Mouse (Mus musculus): ENCODE results near the gene Wnt6.
A peak's percentile ranks its signal among the peaks of the same experiment; 100 is the strongest.

Wnt6 gene

DNA sequence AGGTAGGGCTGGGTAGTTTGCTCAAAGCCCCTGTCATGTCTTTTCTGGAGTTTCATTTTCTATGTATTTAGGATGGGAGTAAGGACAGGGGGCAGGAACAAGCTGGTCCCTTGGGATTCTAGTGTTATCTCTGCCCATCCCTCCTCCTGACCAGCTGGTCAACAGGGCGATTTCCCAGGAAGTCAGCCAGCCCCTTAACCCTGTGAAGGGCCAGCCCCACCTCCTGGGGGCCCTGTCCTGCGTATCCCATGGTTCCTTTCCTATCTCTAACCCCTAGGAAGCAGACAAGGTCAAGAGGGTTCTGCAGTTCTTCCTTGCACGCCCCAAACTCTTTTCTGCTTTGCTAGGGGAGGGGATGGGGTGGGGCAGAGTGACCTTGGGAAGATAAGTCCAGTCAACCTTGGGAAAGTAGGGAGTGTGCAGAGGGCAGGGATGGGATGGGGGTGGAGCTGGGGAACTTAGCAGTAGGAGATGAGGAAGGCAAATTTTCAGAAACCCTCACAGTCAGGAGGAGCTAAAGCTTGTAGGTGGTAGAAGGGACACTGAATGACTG, 7.3 kb downstream of the Wnt6 start:
- DNase-seq = no peak

DNA sequence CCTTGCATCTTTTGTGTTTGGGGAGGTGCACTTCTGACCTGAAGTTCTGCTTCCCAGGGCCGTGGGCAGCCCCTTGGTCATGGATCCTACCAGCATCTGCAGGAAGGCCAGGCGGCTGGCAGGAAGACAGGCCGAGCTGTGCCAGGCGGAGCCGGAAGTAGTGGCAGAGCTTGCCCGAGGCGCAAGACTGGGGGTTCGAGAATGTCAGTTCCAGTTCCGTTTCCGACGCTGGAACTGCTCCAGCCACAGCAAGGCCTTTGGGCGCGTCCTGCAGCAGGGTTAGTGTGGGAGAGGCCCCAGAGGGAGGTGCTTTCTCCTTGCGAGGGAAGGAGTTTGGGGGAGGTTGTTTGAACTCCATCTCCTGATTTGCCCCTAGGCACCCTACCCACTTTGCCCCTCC, 10.4 kb downstream of the Wnt6 start:
- no peak for DNase-seq

DNA sequence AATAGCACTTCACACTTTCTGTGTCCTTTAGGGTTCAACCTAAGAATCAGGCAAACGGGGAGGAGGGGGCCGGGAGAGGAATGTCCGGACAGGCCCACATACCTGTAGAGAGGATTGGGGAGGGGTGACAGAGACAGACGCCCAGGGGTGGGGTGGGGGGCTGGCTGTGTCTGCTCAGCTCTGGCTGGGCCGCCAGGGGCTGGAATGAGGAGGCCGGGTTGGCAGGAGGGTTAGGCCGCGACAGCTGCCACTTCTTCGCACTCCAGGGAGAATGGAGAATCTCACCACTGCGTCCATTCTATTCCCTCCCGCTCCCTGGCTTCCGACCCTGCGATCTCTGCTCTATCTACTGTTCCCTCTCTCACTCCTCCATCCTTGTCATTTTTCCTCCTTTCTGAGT, 11.9 kb downstream of the Wnt6 start:
- DNase-seq = no peak

DNA sequence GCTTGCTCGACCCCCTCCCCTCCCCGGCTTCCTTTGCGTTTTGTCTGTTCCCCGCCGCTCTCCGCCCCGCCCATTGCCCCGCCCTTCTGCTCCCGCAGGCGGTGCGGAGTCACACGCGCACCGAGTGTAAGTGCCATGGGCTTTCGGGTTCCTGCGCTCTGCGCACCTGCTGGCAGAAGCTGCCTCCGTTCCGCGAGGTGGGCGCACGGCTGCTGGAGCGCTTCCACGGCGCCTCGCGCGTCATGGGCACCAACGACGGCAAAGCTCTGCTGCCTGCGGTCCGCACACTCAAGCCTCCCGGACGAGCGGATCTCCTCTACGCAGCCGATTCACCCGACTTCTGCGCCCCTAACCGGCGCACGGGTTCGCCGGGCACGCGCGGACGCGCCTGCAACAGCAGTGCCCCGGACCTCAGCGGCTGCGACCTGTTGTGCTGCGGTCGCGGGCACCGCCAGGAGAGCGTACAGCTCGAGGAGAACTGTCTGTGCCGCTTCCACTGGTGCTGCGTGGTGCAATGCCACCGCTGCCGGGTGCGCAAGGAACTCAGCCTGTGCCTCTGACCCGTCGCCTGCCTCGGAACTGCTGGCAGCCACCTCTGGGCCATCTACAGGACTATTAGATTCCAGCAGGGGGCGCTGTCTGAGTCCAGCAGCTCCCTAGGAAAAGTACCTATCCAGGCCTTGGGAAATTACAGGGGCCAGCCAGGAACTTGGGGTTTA, 12.5 kb downstream of the Wnt6 start:
- DNase-seq = no peak

DNA sequence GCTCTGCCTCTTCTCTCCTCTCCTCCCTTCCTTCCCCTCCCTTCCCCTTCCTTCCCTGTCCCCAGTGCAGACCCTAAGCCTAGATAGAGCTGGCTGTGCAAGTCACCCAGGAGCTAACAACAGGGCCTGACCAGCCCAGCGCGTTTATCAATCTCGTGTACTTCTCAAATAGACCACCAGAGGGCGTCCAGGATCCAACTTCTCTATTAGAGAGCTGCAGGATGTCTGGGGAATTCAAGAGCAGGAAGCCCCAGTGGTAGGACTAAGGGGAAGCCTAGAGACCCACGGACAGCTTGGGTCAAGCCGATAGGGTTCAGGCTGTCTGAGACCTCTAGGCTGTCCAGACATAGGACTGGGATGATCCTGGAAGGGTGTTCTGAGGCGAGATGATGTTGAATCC, 16.2 kb downstream of the Wnt6 start:
- DNase-seq = peak; percentile 59

DNA sequence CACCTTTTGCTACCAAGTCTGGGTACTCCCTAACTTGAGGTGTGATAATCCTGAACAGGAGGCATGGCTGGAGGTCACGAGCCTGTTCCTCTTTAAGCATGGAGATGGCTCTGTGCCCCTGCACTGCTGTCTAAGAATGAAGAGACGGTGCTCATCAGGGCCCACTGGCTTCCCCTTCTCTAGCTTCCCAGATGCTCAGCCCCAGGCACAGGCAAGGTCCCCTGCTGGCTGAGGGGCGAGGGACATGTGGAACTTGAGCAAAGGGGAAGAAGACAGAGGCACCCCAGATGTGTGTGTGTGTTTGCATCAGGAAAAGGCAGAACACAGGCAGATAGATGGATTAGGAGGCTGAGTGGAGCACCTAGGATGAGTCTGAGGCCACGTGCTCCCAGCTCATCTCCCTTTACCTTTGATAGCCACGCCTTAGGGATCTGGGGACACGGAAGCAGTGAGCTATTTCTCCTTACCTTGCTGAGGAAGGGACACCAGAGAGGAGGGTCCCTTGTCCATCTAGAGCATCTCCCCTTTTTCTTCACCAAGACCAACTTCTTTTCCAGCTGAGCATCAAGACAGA, 17.0 kb downstream of the Wnt6 start:
- no peak for DNase-seq

DNA sequence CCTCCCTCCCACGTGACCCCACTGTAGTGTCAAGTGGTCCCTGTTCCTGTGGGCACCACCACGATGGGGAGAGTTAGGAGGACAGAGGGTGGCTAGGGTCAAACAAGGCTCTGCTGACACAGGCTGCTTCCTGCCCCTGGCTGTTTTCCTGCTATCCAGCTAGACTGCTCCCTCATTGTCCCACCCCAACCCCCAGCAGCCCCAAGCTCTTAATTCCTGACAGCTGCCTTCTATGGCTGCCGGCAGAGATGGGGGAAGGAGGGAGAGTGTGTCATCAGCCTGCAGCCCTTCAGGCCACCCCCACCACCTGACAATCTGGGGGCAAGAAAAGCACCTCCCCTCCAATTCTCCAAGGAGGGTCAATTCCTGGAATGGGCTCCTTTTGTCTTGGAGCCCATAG, 18.4 kb downstream of the Wnt6 start:
- DNase-seq = no peak

DNA sequence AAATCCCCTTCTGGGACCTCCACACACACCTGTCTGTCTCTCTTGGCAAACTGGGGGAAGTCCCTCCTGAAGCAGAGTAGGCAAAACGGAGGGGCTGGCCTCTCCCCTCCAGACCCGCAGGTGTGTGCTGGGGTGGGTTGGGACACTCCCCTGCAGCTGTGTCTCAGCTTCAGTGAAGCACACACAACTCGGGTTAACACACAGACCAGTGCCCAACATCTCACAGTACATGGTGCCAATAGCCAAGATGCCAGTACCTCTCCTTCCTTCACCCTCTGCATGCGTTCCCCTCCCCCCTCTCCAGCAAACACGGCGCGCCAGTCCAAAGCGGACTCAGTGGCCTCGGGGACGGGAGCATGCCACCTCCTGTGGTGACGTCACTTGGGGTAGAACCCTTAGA, 19.6 kb downstream of the Wnt6 start, which contains the start of gene Wnt10a:
TSS of gene Wnt10a (plus strand) at position 268 of the 400 bp plus-strand sequence.
- DNase-seq = no peak

DNA sequence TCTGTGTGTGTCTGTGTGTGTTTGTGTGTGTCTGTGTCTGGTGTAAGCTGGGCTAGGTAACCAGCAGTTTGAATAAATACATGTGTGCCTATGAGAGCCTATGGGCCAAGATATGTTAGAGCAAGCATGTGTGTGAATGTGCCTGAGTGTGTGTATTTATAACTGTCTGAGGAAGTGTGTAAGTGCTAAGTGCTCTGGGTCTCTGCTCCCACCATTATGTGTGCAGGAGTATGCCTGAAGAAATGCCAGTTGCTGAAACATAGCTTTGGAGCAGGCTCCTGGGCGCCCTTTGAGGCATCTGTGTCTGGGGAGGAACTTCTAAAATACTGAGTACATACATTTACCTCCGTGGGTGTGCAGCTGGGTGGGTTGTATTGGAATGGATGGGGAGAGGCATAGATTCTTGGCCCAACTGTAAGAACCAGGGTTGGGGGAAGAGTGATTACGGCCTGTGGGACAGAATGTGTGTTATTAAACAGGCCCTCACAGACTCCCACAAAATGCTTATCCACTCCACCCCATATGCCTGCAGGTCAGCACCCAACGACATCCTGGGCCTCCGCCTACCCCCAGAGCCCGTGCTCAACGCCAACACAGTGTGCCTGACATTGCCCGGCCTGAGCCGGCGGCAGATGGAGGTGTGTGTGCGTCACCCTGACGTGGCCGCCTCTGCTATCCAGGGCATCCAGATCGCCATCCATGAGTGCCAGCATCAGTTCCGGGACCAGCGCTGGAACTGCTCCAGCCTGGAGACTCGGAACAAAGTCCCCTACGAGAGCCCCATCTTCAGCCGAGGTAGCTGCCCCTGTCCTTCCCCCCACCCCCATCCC, 21.4 kb downstream of the Wnt6 start:
- DNase-seq = no peak

DNA sequence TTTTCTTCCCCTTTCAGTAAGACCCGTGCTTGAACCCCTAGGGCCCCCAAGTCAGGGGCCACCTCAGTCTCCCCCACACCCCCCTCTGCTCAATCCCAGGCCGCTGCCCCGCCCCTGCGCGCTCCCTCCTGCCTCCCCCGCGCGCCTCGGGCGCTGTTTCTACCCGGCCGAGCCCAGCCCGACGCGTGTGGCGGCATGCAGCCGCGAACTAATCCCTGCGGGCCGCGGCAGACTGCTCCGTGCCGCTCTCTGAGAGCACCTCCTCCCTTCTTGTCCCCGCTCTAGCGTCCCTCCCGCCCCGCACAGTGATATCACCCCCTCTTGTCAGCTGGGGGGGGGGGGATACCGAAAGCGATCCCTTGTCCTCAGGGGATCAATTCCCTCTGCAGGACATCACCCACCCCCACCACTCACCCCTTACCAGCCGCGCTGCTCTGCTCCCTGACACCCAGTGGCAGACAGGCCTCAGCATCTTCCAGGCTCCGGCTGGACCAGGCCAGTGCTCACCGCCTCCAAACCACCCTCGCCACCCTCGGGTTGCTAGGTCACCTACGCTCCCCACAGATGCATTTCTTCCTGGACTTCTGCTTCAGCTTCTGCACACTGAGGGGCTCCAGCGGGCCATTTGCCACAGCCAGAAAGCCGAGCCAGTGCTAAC, 22.9 kb downstream of the Wnt6 start:
- no peak for DNase-seq

DNA sequence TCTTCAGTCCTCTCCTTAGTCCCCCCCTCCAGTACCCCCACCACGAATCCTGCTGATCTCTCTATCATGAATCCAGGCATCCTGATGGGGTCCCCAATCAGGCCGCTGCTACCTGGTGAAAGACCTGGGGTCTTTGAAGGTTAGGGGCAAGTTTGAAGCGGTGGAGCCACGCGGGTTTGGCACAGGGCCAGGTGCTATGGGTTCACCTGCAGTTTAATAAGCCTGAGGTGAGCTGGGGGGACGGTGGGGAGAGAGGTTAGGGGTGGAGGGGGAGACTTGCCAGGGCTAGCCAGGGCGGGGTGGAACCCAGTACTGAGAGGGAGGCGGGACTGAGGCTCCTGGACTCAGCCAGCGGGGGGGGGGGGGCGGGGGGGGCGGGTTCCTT, 23.4 kb downstream of the Wnt6 start:
- no peak for DNase-seq

DNA sequence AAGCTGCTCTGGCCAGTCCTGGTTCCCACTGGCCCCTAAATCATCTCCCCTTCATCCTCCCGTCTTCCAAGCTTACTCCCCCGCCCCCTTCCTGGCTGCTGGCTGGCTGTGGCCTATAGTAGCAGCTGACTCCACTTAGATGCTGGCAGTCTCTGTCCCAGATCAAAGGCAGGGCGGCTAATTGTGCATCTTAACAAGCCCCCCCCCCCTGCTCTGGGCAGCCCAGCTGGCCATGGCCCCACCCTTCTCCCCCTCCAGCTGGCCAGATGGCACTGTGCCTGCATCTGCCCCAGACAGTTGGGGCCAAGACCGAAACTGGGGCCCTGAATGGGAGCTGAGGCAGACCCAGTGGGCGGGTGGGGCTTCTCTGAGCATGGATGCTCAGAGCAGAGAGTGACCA, 25.8 kb downstream of the Wnt6 start:
- no peak for DNase-seq

DNA sequence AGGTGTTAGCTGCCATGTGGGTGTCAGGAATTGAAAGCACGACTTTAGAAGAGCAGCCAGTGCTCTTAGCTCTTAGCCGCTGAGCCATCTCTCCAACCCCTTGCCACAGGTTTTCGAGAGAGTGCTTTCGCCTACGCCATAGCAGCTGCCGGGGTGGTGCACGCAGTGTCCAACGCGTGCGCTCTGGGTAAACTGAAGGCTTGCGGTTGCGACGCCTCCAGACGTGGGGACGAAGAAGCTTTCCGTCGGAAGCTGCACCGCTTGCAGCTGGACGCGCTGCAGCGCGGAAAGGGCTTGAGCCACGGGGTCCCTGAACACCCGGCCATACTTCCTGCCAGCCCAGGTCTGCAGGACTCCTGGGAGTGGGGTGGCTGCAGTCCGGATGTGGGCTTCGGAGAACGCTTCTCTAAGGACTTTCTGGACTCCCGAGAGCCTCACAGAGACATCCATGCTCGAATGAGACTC, 28.8 kb downstream of the Wnt6 start:
- DNase-seq = no peak

DNA sequence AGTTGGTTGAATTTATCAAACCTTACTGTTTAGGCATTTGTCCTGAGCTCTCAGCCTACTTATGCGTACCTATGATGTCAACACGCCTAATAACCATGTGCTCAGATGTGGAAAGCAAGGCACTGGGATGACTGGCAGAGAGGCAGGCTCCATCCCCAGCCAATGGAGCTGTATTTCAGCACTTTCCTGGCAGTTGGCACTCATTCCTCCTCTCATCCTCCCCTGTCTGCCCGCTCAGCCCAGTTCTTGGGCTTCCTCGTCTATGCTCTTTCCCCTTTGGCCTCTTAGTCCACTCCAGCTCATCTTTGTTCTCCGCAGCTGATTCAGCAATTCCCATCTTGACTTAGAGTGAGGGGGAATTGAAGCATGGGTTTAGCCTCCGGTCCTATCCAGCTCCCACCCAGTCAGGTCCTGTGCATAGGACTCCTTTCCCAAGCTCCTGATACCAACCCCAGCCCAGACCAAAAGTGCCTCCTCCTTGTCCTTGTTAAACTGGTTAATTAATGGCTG, 30.0 kb downstream of the Wnt6 start:
- DNase-seq = no peak

DNA sequence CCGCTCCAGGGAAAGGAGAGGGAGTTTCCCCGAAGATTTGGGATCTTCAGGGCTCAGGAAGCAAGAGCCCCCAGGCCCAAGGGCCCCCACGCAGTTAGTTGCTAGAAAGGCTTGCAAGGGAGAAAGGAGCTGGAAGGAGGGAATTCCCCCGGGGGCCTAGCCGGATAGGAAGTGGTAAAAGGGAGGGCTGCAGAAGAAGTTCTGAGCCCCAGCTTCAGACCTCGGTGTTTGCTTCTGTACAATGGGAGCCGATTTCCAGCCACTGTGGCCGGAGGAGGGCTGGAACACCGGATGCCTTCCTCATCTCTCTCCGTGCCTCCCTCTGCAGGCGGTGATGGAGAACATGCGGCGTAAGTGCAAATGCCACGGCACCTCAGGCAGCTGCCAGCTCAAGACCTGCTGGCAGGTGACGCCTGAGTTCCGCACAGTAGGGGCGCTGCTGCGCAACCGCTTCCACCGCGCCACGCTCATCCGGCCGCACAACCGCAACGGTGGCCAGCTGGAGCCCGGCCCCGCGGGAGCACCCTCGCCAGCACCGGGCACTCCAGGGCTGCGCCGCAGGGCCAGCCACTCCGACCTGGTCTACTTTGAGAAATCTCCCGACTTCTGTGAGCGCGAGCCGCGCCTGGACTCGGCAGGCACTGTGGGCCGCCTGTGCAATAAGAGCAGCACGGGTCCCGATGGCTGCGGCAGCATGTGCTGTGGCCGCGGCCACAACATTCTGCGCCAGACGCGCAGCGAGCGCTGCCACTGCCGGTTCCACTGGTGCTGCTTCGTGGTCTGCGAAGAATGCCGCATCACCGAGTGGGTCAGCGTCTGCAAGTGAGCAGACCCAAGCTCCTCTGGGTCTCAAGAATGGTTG, 31.3 kb downstream of the Wnt6 start:
- DNase-seq = no peak

DNA sequence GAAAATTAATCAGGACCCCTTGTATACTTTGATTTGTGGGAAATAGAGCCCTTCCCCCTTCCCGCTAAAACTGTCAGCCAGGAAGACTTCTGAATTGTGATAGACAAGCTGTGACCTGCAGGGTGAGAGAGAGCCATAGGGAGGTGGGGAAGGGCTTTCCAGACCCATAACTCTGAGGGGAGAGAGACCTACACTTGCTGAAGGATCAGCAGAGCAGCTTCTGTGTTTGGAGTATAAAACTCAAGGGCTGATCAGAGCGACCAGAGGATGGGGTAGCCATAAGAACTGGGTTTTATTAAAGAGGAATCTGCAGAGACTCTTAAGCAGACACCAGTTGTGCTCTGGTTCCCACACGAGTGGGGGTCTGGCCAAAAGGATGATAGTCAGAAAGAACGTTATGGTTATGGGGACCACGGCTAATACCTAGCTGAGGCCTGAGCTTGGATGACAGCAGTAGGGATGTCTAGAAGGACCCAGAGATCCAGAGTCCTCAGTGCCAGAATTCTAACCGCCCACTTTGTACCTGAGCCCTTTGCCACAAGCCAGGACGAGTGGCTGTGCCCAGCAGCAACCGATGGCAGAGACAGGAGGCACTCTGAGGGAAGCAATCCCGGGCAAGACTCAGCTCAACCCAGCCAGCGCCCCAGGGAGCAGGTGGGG, 32.6 kb downstream of the Wnt6 start:
- no peak for DNase-seq

DNA sequence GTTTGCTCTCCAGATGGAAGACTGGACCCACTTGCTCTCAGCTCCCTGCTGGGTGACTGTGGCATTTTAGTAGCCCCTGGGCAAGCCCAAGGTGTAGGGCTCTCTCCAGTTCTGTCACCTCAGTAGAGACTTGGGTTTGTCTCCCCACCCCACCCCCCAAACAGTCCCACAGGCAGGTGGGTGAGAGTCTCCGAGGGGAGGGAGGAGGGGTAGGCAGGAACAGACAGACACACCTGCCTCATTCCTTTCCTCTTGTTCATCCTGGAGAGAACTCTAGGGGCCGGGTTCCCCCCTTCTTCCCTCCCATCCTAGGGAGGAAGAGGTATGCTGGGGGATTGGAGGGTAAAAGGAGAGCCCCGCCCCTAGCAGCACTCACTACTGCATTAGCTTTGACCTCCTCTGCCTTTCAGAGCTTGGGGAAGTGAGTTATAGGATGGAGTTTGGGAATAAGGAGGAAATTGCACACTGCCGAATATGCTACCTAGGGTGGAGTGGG, 33.7 kb downstream of the Wnt6 start:
- DNase-seq = no peak

DNA sequence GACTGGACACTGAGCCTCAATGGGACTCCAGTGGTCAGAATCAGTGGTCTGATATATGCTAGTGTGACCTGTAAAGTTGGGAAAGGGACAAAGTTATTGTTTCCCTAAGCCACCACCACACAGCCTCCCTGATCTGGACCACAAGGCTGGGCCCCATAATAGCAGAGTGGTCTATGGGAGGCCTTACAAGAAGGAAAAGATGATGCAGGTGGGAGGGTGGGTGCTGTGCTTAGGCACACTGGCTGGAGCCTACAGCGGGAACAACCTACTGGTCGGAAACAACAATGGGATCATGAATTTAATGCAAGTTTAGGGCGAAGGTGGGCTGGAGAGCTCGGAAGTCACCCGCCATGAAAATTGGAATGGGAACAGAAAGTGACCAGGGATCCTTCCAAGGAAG, 34.2 kb downstream of the Wnt6 start:
- DNase-seq = no peak

DNA sequence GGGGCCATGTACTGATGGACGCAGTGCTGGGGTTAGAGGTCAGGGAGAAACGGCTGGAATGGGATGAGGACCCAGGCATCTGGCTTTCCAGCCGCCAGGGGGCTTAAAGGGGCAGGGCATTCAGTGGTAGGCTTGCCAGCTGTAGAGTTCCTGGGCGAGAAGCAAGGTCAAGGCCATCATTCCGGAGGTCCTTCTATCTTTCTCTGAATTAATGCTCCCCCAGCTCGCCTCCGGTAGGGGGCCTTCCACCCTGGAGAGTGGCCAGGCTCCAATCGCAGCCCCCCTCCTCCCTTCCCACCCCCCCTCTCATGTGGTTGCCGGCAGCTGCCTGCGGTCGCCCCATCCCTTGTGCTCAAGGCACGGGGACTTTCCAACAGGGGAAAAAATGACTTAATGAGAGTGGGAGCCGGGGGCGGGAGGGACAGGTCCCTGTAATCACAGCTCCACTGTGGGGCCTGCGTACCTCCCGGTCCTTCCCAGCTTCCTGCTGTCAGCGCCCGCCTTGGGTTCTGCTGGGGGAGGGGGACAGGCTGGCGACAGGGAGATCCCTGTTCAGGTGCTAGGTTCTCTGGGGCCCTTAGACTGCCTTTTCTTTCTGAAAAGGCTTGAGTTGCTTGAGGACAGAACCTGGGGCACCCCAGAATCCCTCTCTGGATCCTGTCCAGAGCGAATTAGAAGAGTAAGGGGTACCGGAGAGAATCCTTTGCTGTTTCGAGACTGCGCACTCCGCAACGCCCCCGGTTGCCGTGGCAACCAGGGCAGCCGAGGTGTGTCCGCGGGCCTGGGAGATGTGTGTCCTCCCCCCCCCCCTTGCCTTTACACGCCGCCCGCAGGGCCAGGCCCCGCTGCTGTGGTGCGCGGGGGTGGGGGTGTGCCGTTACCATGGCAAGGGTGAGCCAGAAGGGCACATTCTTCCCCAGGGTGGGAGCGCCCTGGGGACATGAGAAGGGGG, 34.9 kb downstream of the Wnt6 start:
- DNase-seq = no peak

DNA sequence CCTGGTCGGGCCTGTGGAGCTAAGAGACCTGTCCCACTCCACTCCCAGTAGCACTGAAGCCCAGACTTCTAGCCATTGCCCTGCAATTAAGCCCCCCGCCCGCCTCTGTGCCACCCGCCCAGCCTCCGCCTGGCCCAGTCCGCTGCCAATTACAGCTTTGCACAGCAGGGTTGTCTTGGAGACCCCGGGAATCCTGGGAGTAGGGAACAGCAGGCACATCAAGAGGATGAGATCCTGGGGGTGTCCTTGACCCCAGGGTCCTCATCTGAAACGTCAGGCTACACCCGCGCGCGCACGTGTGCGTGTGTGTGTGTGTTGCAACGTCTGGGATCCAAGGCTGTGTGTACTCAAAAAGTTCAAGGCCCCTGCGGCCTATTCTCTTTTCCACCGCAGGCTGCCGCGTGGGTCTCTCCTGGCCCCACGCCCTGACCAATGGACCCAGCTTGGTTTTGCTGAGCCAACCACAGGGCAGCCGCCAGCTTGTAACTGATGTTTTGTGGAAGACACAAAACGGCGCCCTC, 35.9 kb downstream of the Wnt6 start:
- no peak for DNase-seq
